Mouse (Mus musculus): ENCODE measurements around the gene Phka2. TPM values are rescaled to one million over a fixed set of nuclear protein-coding genes. Genes with fewer than 3 reads are reported as not detected.
A peak's percentile ranks its signal among the peaks of the same experiment; 100 is the strongest.

The Phka2 gene
- total and polyA plus RNA-seq, 2 experiments from 2014 or later = 7.4 to 15.5 TPM

- no peaks in the 10 kb centered on the region for H3K27me3 ChIP-seq (ENCODE audit: insufficient read depth, low read length)
- no peak overlapping the region for H3K9ac ChIP-seq (replicated peaks; ENCODE audit: low read length)
- no peaks in the 10 kb centered on the region for H3K36me3 ChIP-seq (ENCODE audit: insufficient read depth, low read length)
- no peaks in the 10 kb centered on the region for H3K4me1 ChIP-seq (ENCODE audit: insufficient read depth, low read length)
- no peak for DNase-seq (ENCODE audit: low spot score)
- no peak for ATAC-seq
- WGBS = 74% methylated on average over 5 of the region's 5 CpGs
- no peak overlapping the region for H3K4me3 ChIP-seq (ENCODE audit: low read length)
- H3K27ac ChIP-seq = no peak overlapping the region
- no peak for TF ChIP-seq CTCF (IDR thresholded peaks at IDR 0.05; ENCODE audit: low read depth)
- H3K9me3 ChIP-seq (ENCODE audit: low read length) = no peaks in the 10 kb centered on the region
- H3K4me2 ChIP-seq (ENCODE audit: low read depth, low read length) = no peak overlapping the region
Observed at GRCm38 (mm10) chrX:160496473-160496872, 5.5 kb upstream of the Phka2 start.

GRCm38 (mm10) chrX:160501095-160501494 is 871 bp upstream of the Phka2 start:
- Histone ChIP-seq H3K27me3 (ENCODE audit: insufficient read depth, low read length) (no peaks in the 10 kb centered on the region), H3K4me3 (ENCODE audit: low read length) (no peak overlapping the region), H3K4me2 (ENCODE audit: low read depth, low read length) (no peak overlapping the region), H3K9ac (replicated peaks; ENCODE audit: low read length) (no peak overlapping the region), H3K27ac (no peak overlapping the region), H3K4me1 (ENCODE audit: insufficient read depth, low read length) (no peaks in the 10 kb centered on the region), H3K9me3 (ENCODE audit: low read length) (no peaks in the 10 kb centered on the region), H3K36me3 (ENCODE audit: insufficient read depth, low read length) (no peaks in the 10 kb centered on the region)
- no peak for TF ChIP-seq CTCF (IDR thresholded peaks at IDR 0.05; ENCODE audit: low read depth)
- DNase-seq (ENCODE audit: low spot score) = no peak
- WGBS = 88% methylated on average over 3 of the region's 3 CpGs
- no peak for ATAC-seq

DNA sequence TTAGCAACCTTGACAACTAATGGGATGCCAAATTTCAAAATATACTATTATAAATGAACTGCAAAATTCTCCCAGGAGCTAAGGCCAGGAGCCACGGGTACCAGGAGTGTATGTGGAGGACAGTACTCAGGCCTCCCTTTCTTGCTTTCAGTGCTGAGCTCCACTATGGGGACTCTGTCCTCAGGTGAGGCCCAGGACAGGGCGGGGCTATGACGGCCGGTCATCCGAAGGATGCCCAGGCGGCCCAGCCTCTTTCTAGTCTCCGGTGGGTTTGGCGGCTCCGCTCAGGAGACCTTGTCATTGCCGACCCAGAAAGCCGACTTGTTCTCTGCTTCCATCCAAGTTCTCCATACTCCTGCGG is 299 bp upstream of the Phka2 start:
- Histone ChIP-seq H3K9me3 (ENCODE audit: low read length) (no peaks in the 10 kb centered on the region), H3K9ac (replicated peaks; ENCODE audit: low read length) (peak overlapping the region; percentile 61), H3K4me2 (ENCODE audit: low read depth, low read length) (peak overlapping the region; percentile 61), H3K4me3 (ENCODE audit: low read length) (peak overlapping the region; percentile 57), H3K27me3 (ENCODE audit: insufficient read depth, low read length) (no peaks in the 10 kb centered on the region), H3K4me1 (ENCODE audit: insufficient read depth, low read length) (no peaks in the 10 kb centered on the region), H3K36me3 (ENCODE audit: insufficient read depth, low read length) (no peaks in the 10 kb centered on the region), H3K27ac (peak overlapping the region; percentile 78; the same call in 1 of the 2 replicates)
- DNase-seq (ENCODE audit: low spot score) (no peak), ATAC-seq (peak; percentile 79)
- WGBS = 28% methylated on average over 12 of the region's 12 CpGs
- TF ChIP-seq CTCF (IDR thresholded peaks at IDR 0.05; ENCODE audit: low read depth) = no peak

DNA sequence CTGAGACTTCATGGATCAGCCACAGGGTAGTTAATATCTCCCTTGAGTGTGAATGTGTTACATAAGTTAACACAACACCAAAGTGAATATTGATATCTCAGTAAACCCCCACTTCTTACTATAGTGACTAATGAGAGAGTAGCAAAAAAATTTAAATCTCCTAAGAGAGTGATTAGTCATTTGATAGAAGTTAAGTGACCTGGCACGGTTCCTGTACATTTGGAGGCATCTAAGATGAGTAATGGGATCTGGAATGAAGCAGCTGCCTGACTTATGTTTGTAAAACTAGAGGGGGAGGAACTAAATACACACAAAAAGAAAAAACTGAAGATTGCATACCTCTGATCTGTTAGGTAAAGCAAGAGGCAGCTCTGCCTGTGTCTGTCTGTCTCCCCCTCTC is 7.1 kb downstream of the Phka2 start:
- TF ChIP-seq CTCF (IDR thresholded peaks at IDR 0.05; ENCODE audit: low read depth) = no peak
- 70% methylated on average over 1 of the region's 1 CpGs for WGBS

GRCm38 (mm10) chrX:160510197-160510596 is 8.2 kb downstream of the Phka2 start:
- Histone ChIP-seq H3K9me3 (ENCODE audit: low read length) (no peaks in the 10 kb centered on the region), H3K9ac (replicated peaks; ENCODE audit: low read length) (no peak overlapping the region), H3K4me3 (ENCODE audit: low read length) (no peak overlapping the region), H3K4me1 (ENCODE audit: insufficient read depth, low read length) (no peaks in the 10 kb centered on the region), H3K27ac (no peak overlapping the region), H3K36me3 (ENCODE audit: insufficient read depth, low read length) (no peaks in the 10 kb centered on the region), H3K4me2 (ENCODE audit: low read depth, low read length) (no peak overlapping the region), H3K27me3 (ENCODE audit: insufficient read depth, low read length) (no peaks in the 10 kb centered on the region)
- no peak for DNase-seq (ENCODE audit: low spot score)
- ATAC-seq = no peak
- WGBS = 75% methylated on average over 2 of the region's 2 CpGs
- no peak for TF ChIP-seq CTCF (IDR thresholded peaks at IDR 0.05; ENCODE audit: low read depth)

More for the DNA sequence above, 7.1 kb downstream of the Phka2 start:
- DNase-seq (ENCODE audit: low spot score) (no peak), ATAC-seq (no peak)
- no peaks in the 10 kb centered on the region for H3K9me3 ChIP-seq (ENCODE audit: low read length)
- H3K9ac ChIP-seq (replicated peaks; ENCODE audit: low read length) = no peak overlapping the region
- no peak overlapping the region for H3K4me3 ChIP-seq (ENCODE audit: low read length)
- H3K36me3 ChIP-seq (ENCODE audit: insufficient read depth, low read length) = no peaks in the 10 kb centered on the region
- no peaks in the 10 kb centered on the region for H3K4me1 ChIP-seq (ENCODE audit: insufficient read depth, low read length)
- no peak overlapping the region for H3K27ac ChIP-seq
- no peaks in the 10 kb centered on the region for H3K27me3 ChIP-seq (ENCODE audit: insufficient read depth, low read length)
- no peak overlapping the region for H3K4me2 ChIP-seq (ENCODE audit: low read depth, low read length)

- Histone ChIP-seq H3K4me1 (ENCODE audit: insufficient read depth, low read length) (no peaks in the 10 kb centered on the region), H3K36me3 (ENCODE audit: insufficient read depth, low read length) (no peaks in the 10 kb centered on the region), H3K4me2 (ENCODE audit: low read depth, low read length) (no peak overlapping the region), H3K27me3 (ENCODE audit: insufficient read depth, low read length) (no peaks in the 10 kb centered on the region), H3K9ac (replicated peaks; ENCODE audit: low read length) (no peak overlapping the region), H3K27ac (no peak overlapping the region), H3K9me3 (ENCODE audit: low read length) (no peaks in the 10 kb centered on the region), H3K4me3 (ENCODE audit: low read length) (no peak overlapping the region)
- no peak for ATAC-seq
- TF ChIP-seq CTCF (IDR thresholded peaks at IDR 0.05; ENCODE audit: low read depth) = no peak
- DNase-seq (ENCODE audit: low spot score) = no peak
Observed at GRCm38 (mm10) chrX:160516027-160516426, 14.1 kb downstream of the Phka2 start.

DNA sequence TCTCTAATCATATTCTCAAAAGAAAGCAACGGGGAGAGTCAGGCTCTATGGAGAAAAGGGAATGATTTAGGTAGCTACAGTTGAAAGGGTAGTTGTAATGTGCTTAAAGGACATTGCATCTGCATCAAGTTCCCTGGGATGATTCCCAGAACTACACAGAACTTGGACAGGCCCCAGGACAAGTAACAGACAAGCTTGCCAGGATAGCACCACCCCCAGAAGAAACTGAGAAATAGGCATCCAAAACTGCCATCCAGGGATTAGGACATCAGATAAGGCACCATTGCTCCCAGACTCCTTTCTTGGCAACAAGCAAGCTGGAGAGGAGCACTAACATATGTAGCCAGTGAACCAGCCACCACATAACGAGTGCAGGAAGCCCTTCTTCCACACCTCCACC is 40.8 kb downstream of the Phka2 start:
- no peak for TF ChIP-seq CTCF (IDR thresholded peaks at IDR 0.05; ENCODE audit: low read depth)
- 68% methylated on average over 2 of the region's 2 CpGs for WGBS
- no peaks in the 10 kb centered on the region for H3K9me3 ChIP-seq (ENCODE audit: low read length)
- no peaks in the 10 kb centered on the region for H3K4me1 ChIP-seq (ENCODE audit: insufficient read depth, low read length)
- H3K4me3 ChIP-seq (ENCODE audit: low read length) = no peak overlapping the region
- no peak for ATAC-seq
- H3K4me2 ChIP-seq (ENCODE audit: low read depth, low read length) = no peak overlapping the region
- no peaks in the 10 kb centered on the region for H3K27me3 ChIP-seq (ENCODE audit: insufficient read depth, low read length)
- no peak overlapping the region for H3K9ac ChIP-seq (replicated peaks; ENCODE audit: low read length)
- H3K36me3 ChIP-seq (ENCODE audit: insufficient read depth, low read length) = no peaks in the 10 kb centered on the region
- no peak overlapping the region for H3K27ac ChIP-seq
- peak; percentile 3 for DNase-seq (ENCODE audit: low spot score)
